Mouse (Mus musculus) forebrain, embryonic 15.5 days (tissue): ENCODE measurements around the gene Taf12. TPM values are rescaled to one million over a fixed set of nuclear protein-coding genes. Genes with fewer than 3 reads are reported as not detected.
"Not testable (repeated sequence)": the region's sequence is repeated elsewhere in the genome, so short reads cannot be mapped to it uniquely, and the experiment has no call there.

ENCODE experiments used
- ATAC-seq: fragments of 200-750 bp; cut with Nextera tagmentation; replicated peaks from 2 replicates; pipeline ENCODE4 v1.8.0; 2017; ENCODE audit warnings: mild to moderate bottlenecking, moderate TSS enrichment, moderate library complexity
- H3K27ac ChIP-seq: fragments of 300-500 bp; sonication (generic); replicated peaks from 2 replicates; pipeline ENCODE4 v1.5.1; 2015; ENCODE audit warnings: mild to moderate bottlenecking, inconsistent platforms
- H3K27me3 ChIP-seq: fragments of 300-500 bp; sonication (generic); 2 replicates; pipeline ENCODE4 v1.6.1; 2015; ENCODE audit warnings: inconsistent platforms
- H3K36me3 ChIP-seq: fragments of 300-500 bp; sonication (generic); 2 replicates; pipeline ENCODE4 v1.6.1; 2015; ENCODE audit warnings: mild to moderate bottlenecking, inconsistent platforms
- H3K4me1 ChIP-seq: fragments of 300-500 bp; sonication (generic); 2 replicates; pipeline ENCODE4 v1.6.1; 2015; ENCODE audit warnings: inconsistent platforms
- H3K4me2 ChIP-seq: fragments of 300-500 bp; sonication (generic); replicated peaks from 2 replicates; pipeline ENCODE4 v1.6.1; 2015; ENCODE audit warnings: mild to moderate bottlenecking, inconsistent platforms
- H3K4me3 ChIP-seq: fragments of 300-500 bp; sonication (generic); 2 replicates; pipeline ENCODE4 v1.5.1; 2015; ENCODE audit warnings: mild to moderate bottlenecking, inconsistent platforms
- H3K9ac ChIP-seq: fragments of 300-500 bp; sonication (generic); replicated peaks from 2 replicates; pipeline ENCODE4 v1.6.1; 2015; ENCODE audit warnings: mild to moderate bottlenecking, inconsistent platforms
- H3K9me3 ChIP-seq: fragments of 300-500 bp; sonication (generic); 2 replicates; pipeline ENCODE4 v1.6.1; 2016; ENCODE audit warnings: inconsistent platforms
- WGBS: fragments of 180-500 bp; shearing (Covaris S2); methylation state at CpG from one replicate; pipeline ENCODE4 v1.1.7; 2015; ENCODE audit warnings: mixed read lengths; 5-methylcytosine and 5-hydroxymethylcytosine counted together
- polyA plus RNA-seq: library from polyadenylated mRNA; unstranded; fragments of >200 nt; fragmentation: Nextera tagmentation; extraction: Ambion mirVana; gene quantifications from 2 replicates; pipeline ENCODE4 v1.2.1, GENCODE M21; 2015

Gene Taf12
- polyA plus RNA-seq, 1 experiment from 2014 or later: 44.6 TPM

DNA sequence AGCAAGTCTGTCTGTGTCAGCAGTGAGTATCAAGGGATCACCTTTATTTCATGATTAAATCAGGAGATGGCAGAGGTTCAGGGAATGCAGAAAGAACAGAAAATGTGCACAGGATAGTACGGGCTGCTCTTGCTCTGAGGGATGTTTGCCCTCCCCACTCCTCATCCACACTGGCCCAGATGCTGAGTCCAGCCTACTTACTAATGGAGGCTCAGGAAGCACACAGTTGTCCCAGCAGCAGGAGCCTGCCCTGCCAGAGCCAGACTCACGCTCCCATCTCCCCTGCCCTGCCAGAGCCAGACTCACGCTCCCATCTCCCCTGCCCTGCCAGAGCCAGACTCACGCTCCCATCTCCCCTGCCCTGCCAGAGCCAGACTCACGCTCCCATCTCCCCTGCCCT lies 14.7 kb downstream of the Taf12 start:
- H3K9me3 ChIP-seq, H3K4me1 ChIP-seq, H3K9ac ChIP-seq, ATAC-seq, H3K27ac ChIP-seq, H3K4me3 ChIP-seq, H3K4me2 ChIP-seq, H3K27me3 ChIP-seq: not testable (repeated sequence)
- WGBS: 94% methylated on average over 4 of the region's 5 CpGs
- peaks cover 50% of the 10 kb centered on the region for H3K36me3 ChIP-seq

DNA sequence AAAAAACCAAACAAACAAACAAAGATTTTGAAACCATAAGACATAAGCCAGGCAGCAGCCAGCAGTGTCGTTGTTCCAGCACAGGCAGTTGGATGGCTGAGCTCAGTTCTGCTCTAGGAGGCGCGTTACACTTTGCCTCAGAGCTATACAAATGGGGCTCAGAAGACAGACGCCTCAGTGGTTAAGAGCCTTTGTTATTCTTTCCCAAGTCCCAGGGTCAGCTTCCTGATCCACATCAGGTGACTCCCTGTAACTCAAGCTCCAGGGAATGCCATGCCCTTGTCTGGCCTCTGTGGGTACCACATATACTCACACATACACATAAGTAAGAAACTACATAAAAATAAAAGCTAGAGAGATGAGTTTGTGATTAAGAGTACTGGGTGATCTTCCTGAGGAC lies 16.9 kb downstream of the Taf12 start:
- Histone ChIP-seq H3K4me2 (no peak overlapping the region), H3K4me3 (no peak overlapping the region), H3K9me3 (no peaks in the 10 kb centered on the region), H3K9ac (no peak overlapping the region), H3K4me1 (no peaks in the 10 kb centered on the region), H3K27me3 (no peaks in the 10 kb centered on the region), H3K27ac (no peak overlapping the region), H3K36me3 (peaks cover 34% of the 10 kb centered on the region)
- no peak for ATAC-seq
- 94% methylated on average over 4 of the region's 4 CpGs for WGBS

DNA sequence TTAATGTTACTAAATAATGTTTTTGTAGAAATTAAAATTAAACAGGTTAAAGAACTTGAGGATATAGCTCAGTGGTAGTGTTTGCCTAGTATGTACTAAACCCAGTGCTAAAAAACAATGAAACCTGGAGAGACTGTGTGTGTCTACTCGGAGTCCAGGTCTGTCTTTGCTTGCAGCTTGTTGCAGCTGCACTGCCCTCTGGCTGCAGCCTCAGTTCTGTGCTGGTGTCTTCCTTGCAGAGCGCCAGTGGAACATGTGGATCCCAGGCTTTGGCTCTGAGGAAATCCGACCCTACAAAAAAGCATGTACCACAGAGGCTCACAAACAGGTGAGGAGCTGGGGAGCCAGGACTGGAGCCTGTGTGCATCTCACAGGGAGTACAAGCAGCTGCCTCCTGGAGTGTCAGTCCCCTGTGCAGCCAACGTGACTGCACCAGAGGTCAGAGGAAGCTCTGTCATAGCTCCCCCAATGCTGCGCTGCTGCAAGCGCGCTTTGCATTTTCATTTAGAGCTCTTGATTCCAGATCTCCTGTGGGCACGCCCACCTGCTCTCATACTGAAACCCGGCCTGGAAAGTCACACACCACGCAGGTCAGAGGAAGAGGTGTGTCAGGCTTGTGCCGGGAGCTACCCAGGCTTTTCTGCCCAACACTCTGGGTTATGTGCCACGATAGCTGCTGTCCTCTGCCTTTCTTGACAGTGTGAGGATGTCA lies 17.6 kb downstream of the Taf12 start:
- H3K9ac ChIP-seq: no peak overlapping the region
- WGBS: 82% methylated on average over 12 of the region's 12 CpGs
- peaks cover 34% of the 10 kb centered on the region for H3K36me3 ChIP-seq
- H3K27me3 ChIP-seq: no peaks in the 10 kb centered on the region
- H3K4me1 ChIP-seq: no peaks in the 10 kb centered on the region
- no peak overlapping the region for H3K27ac ChIP-seq
- H3K4me3 ChIP-seq: no peak overlapping the region
- H3K9me3 ChIP-seq: no peaks in the 10 kb centered on the region
- ATAC-seq: no peak
- no peak overlapping the region for H3K4me2 ChIP-seq

DNA sequence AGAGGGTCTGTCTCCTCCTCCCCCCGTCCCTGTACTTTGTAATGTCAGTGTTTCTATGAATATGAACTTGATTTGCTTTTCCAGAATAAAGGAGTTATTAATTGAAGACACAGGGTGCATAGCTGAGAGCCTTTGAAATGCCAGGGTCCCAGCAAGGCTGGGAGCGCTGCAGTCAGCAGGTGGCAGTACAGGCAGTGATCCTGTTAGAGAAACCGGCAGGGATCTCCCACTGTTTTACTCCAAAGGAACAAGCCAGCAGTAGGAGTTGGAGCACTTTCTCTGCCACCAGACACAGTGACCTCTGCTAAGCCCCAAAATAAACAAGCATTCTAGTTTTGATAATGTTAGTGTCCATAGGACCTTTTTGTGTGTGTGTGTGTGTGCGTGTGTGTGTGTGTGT lies 18.8 kb downstream of the Taf12 start:
- H3K4me3 ChIP-seq: no peak overlapping the region
- ATAC-seq: no peak
- H3K27me3 ChIP-seq: no peaks in the 10 kb centered on the region
- H3K4me2 ChIP-seq: no peak overlapping the region
- H3K36me3 ChIP-seq: peaks cover 30% of the 10 kb centered on the region
- H3K9me3 ChIP-seq: no peaks in the 10 kb centered on the region
- no peaks in the 10 kb centered on the region for H3K4me1 ChIP-seq
- no peak overlapping the region for H3K9ac ChIP-seq
- no peak overlapping the region for H3K27ac ChIP-seq
- 40% methylated on average over 4 of the region's 4 CpGs for WGBS

DNA sequence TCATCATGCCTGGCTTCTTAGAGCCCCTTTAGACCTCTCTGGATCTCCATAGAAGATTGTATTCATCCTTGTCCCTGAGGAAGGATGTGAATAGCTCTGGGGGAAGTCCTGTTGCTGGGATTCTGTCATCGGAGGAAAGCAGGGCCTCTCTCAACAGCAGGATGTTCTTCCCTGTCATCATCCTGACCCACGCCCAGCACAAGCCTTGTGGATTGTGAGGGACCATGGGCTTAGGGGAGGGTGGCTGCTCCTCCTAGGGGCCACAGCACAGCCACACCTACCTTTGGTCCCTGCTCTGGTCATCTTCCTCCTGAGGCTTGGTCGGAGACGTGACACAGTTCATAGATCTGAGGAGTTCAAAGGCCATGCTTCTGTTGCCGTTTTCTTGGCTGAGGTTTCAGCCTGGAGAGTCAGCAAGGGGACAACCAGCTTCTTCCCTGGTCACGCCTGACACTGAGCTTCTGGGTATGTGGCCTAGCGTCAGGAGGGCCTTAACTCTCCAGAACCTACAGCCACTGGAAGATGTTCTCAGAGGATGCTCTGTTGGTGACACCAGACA lies 19.6 kb downstream of the Taf12 start:
- Histone ChIP-seq H3K36me3 (peaks cover 30% of the 10 kb centered on the region), H3K4me2 (no peak overlapping the region), H3K4me1 (no peaks in the 10 kb centered on the region), H3K27ac (no peak overlapping the region), H3K9me3 (no peaks in the 10 kb centered on the region), H3K27me3 (no peaks in the 10 kb centered on the region), H3K9ac (no peak overlapping the region), H3K4me3 (no peak overlapping the region)
- ATAC-seq: no peak
- WGBS: 84% methylated on average over 7 of the region's 7 CpGs

DNA sequence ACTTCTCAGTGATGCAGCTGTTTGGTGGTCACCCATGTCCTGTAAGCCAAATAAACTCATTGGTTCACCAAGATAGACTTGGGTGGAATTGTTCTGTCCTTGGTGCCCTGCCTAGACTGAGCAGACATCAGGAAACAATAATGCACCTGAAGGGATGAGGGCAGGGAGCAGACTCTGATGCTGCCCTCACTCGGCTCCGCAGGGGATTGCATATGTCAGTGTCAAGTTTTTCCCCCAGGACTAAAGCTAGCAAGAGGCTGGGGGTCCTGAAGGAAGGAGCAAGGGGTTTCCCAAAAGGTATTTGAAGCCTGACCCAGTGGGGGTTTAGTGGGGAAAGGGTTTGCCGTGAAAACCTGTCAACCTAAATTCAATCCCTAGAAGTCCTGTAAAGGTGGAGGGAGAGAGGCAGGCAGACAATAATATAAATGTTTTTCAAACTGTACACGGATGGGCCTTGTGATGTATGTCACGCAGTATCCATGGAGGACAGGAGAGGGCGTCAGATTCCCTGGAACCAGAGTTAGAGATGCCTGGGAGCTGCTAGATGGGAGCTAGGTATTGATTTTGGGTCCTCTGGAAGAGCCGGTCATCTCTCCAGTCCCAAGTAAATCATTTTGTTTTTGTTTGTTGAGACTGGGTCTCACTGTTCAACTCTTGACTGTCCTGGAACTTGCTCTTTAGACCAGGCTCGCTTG lies 21.7 kb downstream of the Taf12 start:
- Histone ChIP-seq H3K4me1 (no peaks in the 10 kb centered on the region), H3K36me3 (peaks cover 21% of the 10 kb centered on the region), H3K9me3 (no peaks in the 10 kb centered on the region), H3K27ac (no peak overlapping the region), H3K27me3 (no peaks in the 10 kb centered on the region), H3K4me3 (no peak overlapping the region), H3K9ac (no peak overlapping the region), H3K4me2 (no peak overlapping the region)
- 40% methylated on average over 8 of the region's 8 CpGs for WGBS
- no peak for ATAC-seq

DNA sequence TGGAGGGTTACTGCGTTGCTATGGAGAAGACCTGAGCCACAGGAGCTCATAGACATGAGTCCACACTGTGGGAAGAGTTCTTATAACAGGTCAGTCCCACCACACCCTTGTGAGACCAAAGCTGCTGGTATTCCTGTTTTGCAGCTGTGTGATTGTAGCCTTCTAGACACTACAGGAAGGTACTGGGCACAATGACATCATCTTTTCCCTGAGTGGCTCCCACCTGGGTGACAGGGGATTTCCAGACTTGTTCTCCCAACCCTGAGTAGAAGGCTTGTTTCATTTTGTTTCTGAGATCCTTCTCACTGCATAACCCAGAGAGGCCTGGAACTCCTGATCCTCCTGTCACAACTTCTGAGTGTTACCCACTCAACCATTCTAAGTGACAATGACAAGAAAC lies 25.7 kb downstream of the Taf12 start:
- Histone ChIP-seq H3K4me2 (no peak overlapping the region), H3K4me3 (no peak overlapping the region), H3K27ac (no peak overlapping the region), H3K36me3 (no peaks in the 10 kb centered on the region), H3K9me3 (no peaks in the 10 kb centered on the region), H3K9ac (no peak overlapping the region), H3K27me3 (no peaks in the 10 kb centered on the region), H3K4me1 (0 out of 2 replicates have a peak, but pooled peaks cover 3% of the 10 kb centered on the region)
- ATAC-seq: no peak
- WGBS: 82% methylated on average over 1 of the region's 1 CpGs

DNA sequence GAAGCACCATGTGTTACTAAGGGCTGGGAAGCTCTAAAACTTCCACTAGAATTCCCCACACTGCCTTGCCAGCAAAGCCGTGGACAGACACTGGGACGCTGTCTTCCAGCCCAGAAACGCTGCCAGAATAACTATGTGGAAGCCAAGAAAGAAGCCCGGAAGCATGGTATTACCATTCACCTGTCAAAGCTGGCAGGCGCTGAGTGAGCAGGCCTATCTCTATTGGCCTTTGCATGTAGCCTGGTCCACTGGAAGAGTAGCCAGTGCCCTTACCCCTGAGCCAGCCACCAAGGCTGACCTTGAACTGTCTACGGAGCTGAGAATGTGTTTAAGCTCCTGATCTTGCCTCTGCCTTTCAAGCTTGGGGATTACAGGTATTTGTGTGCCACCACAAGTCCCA lies 27.3 kb downstream of the Taf12 start:
- Histone ChIP-seq H3K4me1 (0 out of 2 replicates have a peak, but pooled peaks cover 3% of the 10 kb centered on the region), H3K9me3 (no peaks in the 10 kb centered on the region), H3K27ac (no peak overlapping the region), H3K4me3 (no peak overlapping the region), H3K9ac (no peak overlapping the region), H3K27me3 (no peaks in the 10 kb centered on the region), H3K36me3 (no peaks in the 10 kb centered on the region), H3K4me2 (no peak overlapping the region)
- WGBS: 79% methylated on average over 6 of the region's 6 CpGs
- no peak for ATAC-seq

DNA sequence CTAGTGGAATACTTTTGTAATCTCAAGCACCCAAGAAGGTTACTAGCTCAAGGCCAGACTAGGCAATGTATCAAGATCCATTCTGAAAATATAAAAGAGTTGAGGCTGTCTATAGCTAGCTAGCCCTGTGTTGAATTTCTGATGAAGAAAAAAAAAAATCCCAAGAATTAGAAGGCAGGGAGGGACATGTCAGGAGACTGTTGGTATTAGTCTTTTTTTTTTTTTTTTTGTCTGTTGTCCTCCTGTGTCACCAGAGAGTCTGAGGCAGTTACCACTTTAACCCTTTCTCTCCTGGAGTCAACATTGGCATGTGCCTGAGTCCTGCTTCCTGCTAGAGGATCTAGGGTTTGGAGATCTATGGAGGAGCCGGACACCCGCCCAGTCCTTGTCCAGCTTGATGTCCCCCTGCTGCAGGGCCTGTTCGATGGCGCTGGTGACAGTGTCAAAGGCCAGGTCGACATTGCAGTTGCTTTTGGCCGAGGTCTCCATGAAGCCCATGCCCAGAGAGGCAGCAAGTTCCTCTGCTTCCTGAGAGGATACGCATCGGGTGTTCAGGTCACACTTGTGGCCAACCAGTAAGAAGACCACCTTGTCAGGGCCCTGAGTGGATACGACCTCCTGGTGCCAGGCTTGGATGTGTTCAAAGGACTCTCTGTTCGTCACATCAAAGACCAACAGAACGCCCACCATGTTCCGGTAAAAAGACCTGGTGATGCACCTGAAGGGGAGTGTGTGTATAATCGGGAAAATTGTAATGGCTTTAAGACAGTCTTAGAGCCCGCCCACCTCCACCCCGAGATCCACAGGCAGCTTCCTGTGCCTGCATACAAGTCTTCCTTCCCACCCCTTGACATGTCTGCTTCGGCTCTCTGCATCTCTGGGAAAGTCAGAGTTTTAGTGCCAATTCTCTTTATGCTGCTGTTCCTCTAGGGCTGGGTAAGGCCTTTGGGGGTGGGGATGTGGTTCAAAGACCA lies 28.1 kb downstream of the Taf12 start:
- H3K27ac ChIP-seq: no peak overlapping the region
- peak overlapping the region; percentile 22; the same call in 1 of the 2 replicates for H3K9ac ChIP-seq
- no peak for ATAC-seq
- H3K4me1 ChIP-seq: 0 out of 2 replicates have a peak, but pooled peaks cover 3% of the 10 kb centered on the region
- peak overlapping the region; percentile 41 for H3K4me3 ChIP-seq
- H3K27me3 ChIP-seq: no peaks in the 10 kb centered on the region
- no peaks in the 10 kb centered on the region for H3K36me3 ChIP-seq
- peak overlapping the region; percentile 49 for H3K4me2 ChIP-seq
- WGBS: 69% methylated on average over 16 of the region's 16 CpGs
- no peaks in the 10 kb centered on the region for H3K9me3 ChIP-seq

DNA sequence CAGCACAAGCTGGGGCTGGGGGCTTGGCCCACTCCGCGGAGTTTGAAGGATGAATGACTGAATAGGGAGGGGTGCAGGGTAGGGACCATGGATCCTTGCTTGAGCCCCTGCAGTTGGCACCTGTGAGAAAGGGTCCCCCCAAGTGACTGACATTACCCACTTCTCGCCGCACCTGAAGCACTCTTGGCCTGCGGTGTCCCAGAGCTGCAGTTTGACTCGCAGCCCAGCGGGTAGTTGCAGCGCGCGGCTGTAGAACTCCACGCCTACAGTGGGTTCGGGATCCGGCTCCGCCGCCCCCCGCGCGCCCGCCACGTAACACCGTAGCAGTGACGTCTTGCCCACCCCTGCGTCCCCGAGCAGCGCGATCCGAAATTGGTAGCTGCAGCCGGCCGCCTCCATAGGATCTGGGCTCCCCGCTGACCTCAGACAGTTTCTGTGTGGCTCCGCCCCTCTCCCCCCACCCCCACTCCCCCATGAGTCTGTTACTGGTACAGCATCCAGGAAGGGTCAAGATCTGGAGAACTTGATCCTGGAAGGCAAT lies 28.8 kb downstream of the Taf12 start, which contains the start of gene Rab42:
Gene Rab42, minus strand, starts transcription at position 447 of the 541 bp plus-strand sequence.
- Histone ChIP-seq H3K4me2 (peak within 1 kb of the TSS; percentile 49), H3K27me3 (no peaks in the 10 kb centered on the region), H3K9ac (peak within 1 kb of the TSS; percentile 22), H3K27ac (no peak within 1 kb of the TSS), H3K36me3 (no peaks in the 10 kb centered on the region), H3K4me1 (0 out of 2 replicates have a peak, but pooled peaks cover 3% of the 10 kb centered on the region), H3K9me3 (no peaks in the 10 kb centered on the region), H3K4me3 (peak within 1 kb of the TSS; percentile 41)
- ATAC-seq: peak; percentile 51; the same call in 1 of the 2 replicates
- under 1% methylated on average over 31 of the region's 31 CpGs for WGBS

DNA sequence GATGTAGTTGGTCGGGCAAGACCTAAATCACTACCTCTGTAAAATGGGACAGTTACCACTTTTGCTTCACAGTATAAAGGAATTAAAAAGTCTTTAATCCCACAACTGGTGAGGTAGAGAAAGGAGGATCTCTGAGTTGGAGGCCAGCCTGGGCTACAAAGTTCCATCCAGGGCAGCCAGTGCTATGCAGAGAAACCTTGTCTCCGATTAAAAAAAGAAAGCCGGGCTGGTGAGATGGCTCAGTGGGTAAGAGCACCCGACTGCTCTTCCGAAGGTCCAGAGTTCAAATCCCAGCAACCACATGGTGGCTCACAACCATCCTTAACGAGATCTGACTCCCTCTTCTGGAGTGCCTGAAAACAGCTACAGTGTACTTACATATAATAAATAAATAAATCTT lies 29.3 kb downstream of the Taf12 start:
- H3K36me3 ChIP-seq, ATAC-seq, H3K9me3 ChIP-seq, H3K27ac ChIP-seq, H3K4me1 ChIP-seq, H3K27me3 ChIP-seq: not testable (repeated sequence)
- Histone ChIP-seq H3K9ac (peak overlapping the region; percentile 22; the same call in 1 of the 2 replicates), H3K4me3 (peak overlapping the region; percentile 41), H3K4me2 (peak overlapping the region; percentile 49)
- WGBS: 39% methylated on average over 6 of the region's 6 CpGs
